Mouse (Mus musculus): ENCODE measurements at regions not wholly inside any gene's neighbourhood (a gene's known extent, or its start where the extent isn't known, plus 50 kb on each side); places are given as distances from the start of the nearest gene placed in this dataset.

DNA sequence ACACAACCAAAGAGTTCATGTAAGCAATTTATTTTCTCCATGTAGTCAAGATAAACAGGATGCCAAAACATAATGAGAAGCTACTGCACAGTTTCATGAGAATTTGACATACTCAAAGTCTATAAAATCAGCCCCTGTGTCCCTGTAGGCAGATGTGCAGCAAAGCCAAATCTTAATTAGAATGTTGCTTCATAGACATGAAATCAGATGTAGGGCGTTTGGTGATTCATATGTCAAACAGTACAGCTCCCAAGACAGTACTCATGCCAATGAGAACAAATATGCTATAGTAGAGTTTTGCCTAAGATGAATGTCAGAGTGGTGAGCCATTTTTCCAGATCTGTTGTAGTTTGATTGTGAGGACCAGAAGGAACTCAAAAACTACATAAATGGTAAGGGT, 444.4 kb downstream of the Slc22a22 start:
- no peak for TF ChIP-seq ZC3H11A (IDR thresholded peaks at IDR 0.05; ENCODE audit: borderline replicate concordance, low read depth, low read length)
- no peaks in the 10 kb centered on the region for H3K4me1 ChIP-seq (ENCODE audit: control insufficient read depth in 2 of 2, insufficient read depth in 2 of 2, low read length in 2 of 2, poor library complexity in 1 of 2)
- in situ Hi-C loops (cut with MboI; ENCODE audit: low sequenced_read_pairs in 2 of 2, unreplicated experiment in 2 of 2), result no loop called here
- H3K9me3 ChIP-seq (ENCODE audit: control insufficient read depth, insufficient read depth, low read depth, low read length), result no peaks in the 10 kb centered on the region
- H3K36me3 ChIP-seq (ENCODE audit: control insufficient read depth, insufficient read depth, low read length, poor library complexity, severe bottlenecking), result no peaks in the 10 kb centered on the region
- no peak overlapping the region for H3K4me3 ChIP-seq (ENCODE audit: insufficient read depth in 1 of 2, low read depth in 1 of 2, low read length in 2 of 2, poor library complexity in 1 of 2, severe bottlenecking in 1 of 2)
- H3K27ac ChIP-seq (ENCODE audit: insufficient read depth, low read depth, low read length, poor library complexity, severe bottlenecking), result no peak overlapping the region
- DNase-seq (ENCODE audit: low read depth, low spot score), result no peak
- no peak overlapping the region for H3K9ac ChIP-seq (ENCODE audit: insufficient read depth, low read depth, low read length, poor library complexity, severe bottlenecking)
